Mouse (Mus musculus) thymus, adult 2 months (tissue): ENCODE results near the gene Slc12a3.

Experiments used
- CTCF ChIP-seq: fragments of 200-500 bp; IDR thresholded peaks from 2 replicates; pipeline ENCODE4 v1.5.1; 2012; ENCODE audit warnings: mild to moderate bottlenecking, control low read depth, low read length, moderate library complexity, borderline replicate concordance; ENCODE audit not compliant: control insufficient read depth, poor library complexity, insufficient read depth; ENCODE audit errors: extremely low read depth
- POLR2A ChIP-seq: fragments of 200-500 bp; IDR thresholded peaks from 2 replicates; pipeline ENCODE4 v1.6.1; 2012; ENCODE audit warnings: mild to moderate bottlenecking, low read length, control low read depth, moderate library complexity; ENCODE audit not compliant: control insufficient read depth, poor library complexity, insufficient read depth; ENCODE audit errors: extremely low read depth

GRCm38 (mm10) chr8:94306989-94307513, 21.9 kb upstream of the Slc12a3 start:
- TF ChIP-seq CTCF, result no peak
- TF ChIP-seq POLR2A, result no peak
